Mouse (Mus musculus) heart, adult 18-20 months (tissue): ENCODE results near the gene Fam180a. TPM values are rescaled to one million over a fixed set of nuclear protein-coding genes. Genes with fewer than 3 reads are reported as not detected.

Source experiments
- DNase-seq, 2 experiments: peaks; one replicate each; pipeline ENCODE4 v3.0.0; 2021 to 2022; ENCODE audit warnings: mixed read lengths in 1 of 2
- total RNA-seq, 2 experiments: library from RNA; stranded (reverse); gene quantifications; 2 replicates each; pipeline ENCODE4 v1.2.3; 2021

The Fam180a gene
- total RNA-seq, 2 experiments from 2014 or later: 0.79 to 1.1 TPM

GRCm38 (mm10) chr6:35313520-35313919 is 12.4 kb downstream of the Fam180a start:
- no peak for DNase-seq

- no peak for DNase-seq
Observed at GRCm38 (mm10) chr6:35309406-35309805, 16.5 kb downstream of the Fam180a start.

GRCm38 (mm10) chr6:35308037-35308436 is 17.9 kb downstream of the Fam180a start, which contains the start of gene Slc13a4:
TSS of gene Slc13a4 (minus strand) at chr6:35308131.
- DNase-seq: no peak

DNA sequence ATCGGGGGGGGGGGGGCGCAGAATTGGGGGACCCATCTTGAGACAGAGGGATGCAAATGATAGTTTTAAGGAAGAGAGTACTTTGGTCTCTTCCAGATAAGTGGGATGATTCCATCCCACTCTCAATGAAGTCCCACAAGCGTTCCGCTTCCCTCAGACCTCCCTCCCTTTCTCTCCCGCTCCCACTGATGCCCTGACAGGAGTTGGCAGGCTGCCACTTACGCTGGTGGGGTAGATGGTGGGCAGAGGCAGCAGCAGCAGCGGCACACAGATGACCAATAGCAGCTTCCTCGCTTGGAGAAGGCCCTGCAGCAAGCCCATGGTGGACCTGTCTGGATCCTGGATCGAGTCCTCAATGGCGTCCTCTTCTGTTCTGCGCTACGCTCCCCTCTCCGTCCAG is 18.8 kb downstream of the Fam180a start:
- DNase-seq: no peak

DNA sequence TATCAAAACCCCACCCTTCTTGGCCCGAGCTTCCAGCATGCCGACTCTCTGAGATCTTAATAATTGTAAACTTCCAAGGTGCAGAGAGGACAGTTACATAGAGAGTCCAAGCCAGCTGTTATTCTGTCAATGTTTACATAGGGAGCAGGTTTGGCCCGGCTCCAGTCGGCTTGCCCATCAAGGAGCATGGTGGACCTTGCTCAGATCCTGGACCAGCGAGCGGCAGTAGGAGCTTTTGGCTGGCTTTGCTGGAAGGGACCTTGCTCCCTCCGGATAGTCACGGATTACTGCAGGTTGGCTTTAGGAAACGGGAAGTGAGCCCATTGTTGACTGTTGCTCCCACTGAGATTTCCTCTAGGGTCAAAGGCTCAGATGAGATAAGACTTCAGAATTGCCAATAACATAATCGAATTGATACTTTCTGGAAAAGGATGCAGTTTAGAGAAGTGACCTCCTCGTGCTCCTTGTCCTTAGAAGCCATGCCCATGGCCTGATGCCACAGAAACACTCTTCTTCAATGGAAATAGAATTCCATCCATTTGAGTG is 22.5 kb downstream of the Fam180a start:
- DNase-seq: no peak

DNA sequence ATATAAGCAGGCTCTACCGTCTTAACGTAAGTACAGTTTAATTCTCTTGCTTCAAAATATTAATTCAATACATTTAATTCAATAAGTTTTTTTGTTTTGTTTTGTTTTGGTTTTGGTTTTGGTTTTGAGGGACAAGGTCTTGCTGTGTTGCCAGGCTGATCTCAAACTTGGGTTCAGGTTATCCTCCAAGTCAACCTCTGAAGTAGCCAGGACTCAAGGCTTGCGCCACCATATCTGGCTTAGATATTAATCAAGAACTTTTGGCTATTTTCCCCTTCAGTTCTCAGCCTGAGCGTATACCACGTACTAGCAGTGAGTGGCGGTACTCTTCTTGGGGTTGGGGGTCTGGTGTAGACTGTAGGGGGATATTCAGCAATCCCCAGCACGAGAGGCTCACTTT is 23.4 kb downstream of the Fam180a start:
- DNase-seq: no peak

DNA sequence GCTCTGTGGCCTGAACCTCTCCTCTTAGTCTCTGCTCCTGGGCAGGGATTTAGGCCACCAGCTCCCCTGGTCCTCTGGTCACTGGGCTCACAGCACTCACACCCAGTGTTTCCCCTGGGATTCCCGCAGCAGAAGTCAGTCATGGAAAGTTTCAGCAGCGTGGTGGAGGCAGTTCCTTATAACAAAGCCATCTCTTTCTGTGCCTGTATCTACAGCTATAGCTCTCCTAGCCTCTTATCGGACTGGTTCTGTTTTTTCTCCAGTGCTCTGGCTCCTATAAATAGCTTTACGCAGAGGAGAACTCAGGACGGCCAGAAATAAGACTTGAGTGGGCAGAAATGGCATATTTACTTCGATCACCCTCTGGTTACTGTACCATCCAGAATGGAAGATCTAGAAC is 27.6 kb downstream of the Fam180a start:
- peak; percentile 38 to 45 for DNase-seq

GRCm38 (mm10) chr6:35297516-35298227 is 28.3 kb downstream of the Fam180a start:
- DNase-seq: peak in 1 of 2 experiments; percentile 6

DNA sequence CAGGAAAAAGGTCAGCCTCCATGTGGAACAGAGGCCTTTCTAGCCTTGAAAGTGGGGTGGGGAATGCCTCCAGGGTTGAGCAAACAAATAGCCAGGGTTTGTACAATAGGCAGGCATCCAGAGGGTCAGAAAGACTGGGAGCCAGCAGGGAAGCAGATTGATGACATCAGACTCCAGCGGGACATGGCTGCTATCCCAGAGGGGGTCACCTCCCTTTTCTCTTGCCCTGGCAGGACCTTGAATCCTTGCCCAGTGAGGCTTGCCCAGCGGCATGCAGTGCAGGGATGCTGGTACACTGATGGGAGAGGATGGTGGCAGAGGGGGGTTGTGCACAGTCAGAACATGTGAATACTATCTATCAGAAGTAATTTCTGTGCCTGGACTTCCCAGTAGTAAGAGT is 28.9 kb downstream of the Fam180a start:
- DNase-seq: peak; percentile 82 to 86

GRCm38 (mm10) chr6:35294964-35295363 is 31.0 kb downstream of the Fam180a start:
- DNase-seq: no peak

- no peak for DNase-seq
Observed at GRCm38 (mm10) chr6:35289676-35290075, 36.3 kb downstream of the Fam180a start.

GRCm38 (mm10) chr6:35288920-35289319 is 37.0 kb downstream of the Fam180a start:
- DNase-seq: no peak

DNA sequence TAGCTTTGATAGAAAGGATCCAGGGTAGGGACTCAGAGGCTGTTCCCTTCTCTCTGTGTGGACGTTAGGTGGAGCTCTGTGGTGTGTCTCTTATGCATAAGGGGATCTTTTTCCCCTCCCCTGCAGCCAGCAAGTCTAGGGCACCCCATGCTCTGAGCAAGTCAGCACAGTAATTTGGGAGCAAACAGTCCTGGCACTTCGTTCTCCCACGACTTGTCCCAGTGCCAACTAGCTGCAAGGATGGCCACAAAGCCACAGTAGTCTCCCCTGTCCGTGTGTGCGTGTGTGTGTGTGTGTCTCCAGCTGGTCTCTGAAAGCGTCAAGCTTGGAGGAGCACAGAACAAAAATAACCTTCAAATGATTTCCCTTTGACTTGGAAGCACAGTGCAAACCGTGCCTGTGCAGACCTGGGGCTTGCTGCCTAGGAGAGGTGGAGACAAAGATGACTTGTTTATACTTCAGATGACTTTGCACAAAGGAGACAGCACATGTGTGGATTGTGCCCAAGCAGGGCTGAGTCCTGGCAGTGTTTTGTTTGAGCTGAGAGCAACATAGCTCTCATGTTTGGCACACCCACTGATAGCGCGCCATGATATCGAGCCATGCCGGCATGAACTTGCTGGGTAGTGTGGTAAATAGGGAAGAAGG is 37.7 kb downstream of the Fam180a start:
- peak; percentile 68 to 73 for DNase-seq

GRCm38 (mm10) chr6:35279306-35279705 is 46.6 kb downstream of the Fam180a start:
- DNase-seq: no peak

DNA sequence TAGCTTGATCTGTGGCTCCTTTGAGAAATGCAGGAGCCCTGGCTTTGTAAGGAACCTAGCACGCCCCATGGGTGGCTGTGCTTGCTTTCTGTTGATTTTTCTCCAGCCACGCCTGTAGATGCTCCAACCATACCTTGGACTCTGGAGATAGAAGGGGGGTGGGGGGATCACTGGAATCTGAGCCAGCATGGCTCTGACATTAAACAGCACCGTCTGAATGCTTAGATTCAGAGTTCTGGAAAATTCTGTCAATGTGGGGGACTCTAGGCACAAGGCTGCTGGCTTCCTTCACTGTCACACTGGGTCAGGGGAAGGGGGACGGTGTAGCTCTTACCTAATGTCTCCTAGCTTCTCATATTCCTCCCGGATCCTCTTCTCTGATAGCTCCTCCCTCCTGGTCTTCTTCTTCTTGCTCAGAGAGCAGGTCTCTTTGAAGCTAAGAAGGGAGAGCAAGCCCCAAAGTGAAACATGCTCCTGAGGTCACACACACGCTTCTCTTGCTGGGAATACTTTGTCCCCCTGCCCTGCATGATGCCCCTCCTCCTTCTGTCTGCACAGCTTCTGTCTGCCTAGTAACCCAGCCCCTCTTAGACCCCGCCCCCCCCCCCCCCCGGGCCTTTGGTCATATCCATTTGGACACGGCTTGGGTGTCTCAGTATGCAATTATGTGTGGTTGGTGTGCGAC is 47.9 kb downstream of the Fam180a start:
- no peak for DNase-seq

GRCm38 (mm10) chr6:35273391-35274082 is 52.4 kb downstream of the Fam180a start:
- DNase-seq: peak in 1 of 2 experiments; percentile 44

GRCm38 (mm10) chr6:35271868-35272765 is 53.8 kb downstream of the Fam180a start:
- no peak for DNase-seq

GRCm38 (mm10) chr6:35271094-35271855 is 54.7 kb downstream of the Fam180a start:
- DNase-seq: no peak

GRCm38 (mm10) chr6:35269643-35270042 is 56.3 kb downstream of the Fam180a start:
- no peak for DNase-seq

DNA sequence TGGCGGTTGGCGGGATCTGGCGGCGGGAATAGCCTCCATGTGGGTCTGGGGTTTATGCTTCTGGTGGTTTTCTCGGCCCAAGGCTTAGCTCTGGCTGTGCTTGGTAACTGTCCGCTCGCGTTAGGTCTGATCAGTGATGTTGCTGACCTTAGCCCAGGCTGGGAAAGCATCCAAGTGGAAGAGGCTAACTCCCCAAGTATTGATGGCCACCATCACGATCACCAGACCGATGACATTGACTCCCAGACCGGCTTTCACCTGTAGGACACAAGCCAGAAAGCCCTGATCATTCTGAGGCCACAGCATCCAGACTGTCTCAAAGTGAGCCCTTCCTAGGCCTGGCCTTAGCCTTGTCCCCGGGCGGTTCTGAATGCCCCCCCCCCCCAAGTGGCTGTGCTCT is 57.2 kb downstream of the Fam180a start:
- DNase-seq: no peak
